Mouse (Mus musculus) fibroblast of lung, adult 2 months (primary cell): ENCODE measurements around the gene Tceanc.

ENCODE experiments used
- DNase-seq: peaks from one replicate; pipeline ENCODE4 v3.0.0-alpha.2; 2011; ENCODE audit warnings: low read depth

Gene Tceanc

GRCm38 (mm10) chrX:166479365-166479983 is 38.9 kb downstream of the Tceanc start, which contains the start of gene Rab9:
Rab9 (minus strand) TSS chrX:166479867.
- DNase-seq: peak; percentile 60

DNA sequence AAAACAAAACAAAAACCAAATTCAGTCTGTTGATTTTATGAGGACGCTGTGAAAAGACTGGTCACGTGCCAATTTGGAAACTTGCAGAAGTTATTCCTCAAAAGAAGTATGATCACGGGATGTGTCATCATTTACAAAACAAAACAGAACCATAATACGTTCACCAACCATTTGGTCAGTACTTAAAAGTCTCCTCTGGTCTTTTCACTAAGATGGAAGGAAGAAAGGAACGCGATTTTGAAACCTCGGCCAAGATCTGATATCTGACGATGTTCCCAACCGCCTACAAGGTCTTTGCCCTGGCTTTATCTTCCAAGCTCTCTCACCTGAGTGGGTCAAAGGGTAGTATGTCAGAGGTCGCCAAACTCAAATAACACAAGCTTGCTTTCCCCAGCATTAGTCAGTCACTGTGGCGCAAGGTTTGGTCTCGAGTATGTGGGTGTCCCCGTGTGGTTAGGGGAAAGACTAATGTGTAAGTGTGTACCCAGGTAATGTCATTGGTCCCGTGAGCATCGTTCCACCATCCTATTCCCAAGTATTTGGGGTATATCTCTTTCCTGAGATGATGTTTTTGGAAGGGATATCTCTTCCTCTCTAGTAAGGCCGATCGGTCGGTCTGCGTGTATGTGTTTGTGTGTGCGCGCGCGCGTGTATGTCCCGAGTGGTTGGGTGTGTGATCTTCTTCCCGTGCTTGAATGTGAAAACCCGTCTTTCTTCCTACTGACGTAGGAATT is 39.6 kb downstream of the Tceanc start:
- DNase-seq: no peak

GRCm38 (mm10) chrX:166477393-166477792 is 41.0 kb downstream of the Tceanc start:
- DNase-seq: no peak

- DNase-seq: no peak
Observed at GRCm38 (mm10) chrX:166472612-166473011, 45.8 kb downstream of the Tceanc start.

GRCm38 (mm10) chrX:166468321-166468720 is 50.0 kb downstream of the Tceanc start:
- DNase-seq: no peak

DNA sequence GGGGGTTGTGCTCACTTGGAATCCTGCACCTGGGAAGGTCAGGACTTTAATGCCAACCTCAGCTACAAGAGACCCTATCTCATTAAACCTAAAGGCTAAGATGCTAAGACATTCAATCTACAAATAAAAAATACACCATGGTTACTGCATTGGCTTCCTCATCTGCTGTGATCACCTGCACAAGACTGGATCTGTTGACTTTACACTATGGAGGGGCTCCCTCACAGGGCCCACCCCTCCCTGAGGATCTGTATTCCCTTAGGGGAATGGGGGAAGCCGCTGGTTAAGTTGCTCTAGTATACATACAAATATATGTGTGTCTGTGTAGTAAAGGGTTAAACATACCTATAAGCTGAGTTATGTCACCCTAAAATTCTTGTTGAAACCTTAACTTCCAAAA is 62.8 kb downstream of the Tceanc start:
- no peak for DNase-seq

DNA sequence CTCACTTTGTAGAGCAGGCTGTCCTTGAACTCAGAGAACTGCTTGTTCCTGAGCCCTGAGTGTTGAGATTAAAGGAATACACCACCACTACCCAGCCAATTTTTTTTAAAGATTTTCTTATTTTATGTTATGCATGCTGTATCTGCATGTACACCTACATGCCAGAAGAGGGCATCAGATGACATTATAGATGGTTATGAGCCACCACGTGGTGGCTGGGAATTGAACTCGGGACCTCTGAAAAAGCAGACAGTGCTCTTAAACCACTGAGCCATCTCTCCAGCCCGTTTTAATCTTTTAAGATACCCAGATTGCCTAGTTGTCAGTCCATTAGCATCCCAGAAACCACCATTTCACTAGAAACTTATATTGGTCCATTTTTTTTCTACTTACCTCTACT is 64.0 kb downstream of the Tceanc start:
- DNase-seq: no peak

- DNase-seq: no peak
Observed at GRCm38 (mm10) chrX:166453532-166453931, 64.8 kb downstream of the Tceanc start.
